Mouse (Mus musculus): ENCODE data around the gene Gdpgp1.

Gdpgp1 gene

DNA sequence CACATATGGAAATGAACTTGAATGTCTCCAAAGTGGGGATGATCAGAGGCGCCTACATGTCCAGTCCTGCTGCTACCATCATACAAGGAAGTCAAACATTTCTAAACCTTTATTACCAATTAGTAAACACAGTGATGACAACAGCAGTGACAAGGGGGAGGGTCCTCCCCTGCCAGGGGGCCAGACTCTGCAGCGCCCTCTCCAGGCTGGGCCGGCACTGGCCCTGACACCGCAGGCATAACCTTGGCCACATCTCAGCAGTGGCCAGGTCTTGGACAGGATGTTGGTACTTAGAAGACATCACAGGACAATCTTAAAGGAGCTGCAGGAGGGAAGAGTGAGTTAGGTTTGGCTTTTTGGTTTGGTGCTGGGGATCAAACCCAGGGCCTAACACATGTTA lies 5.6 kb upstream of the Gdpgp1 start:
- no peak for DNase-seq (ENCODE audit: low spot score)

DNA sequence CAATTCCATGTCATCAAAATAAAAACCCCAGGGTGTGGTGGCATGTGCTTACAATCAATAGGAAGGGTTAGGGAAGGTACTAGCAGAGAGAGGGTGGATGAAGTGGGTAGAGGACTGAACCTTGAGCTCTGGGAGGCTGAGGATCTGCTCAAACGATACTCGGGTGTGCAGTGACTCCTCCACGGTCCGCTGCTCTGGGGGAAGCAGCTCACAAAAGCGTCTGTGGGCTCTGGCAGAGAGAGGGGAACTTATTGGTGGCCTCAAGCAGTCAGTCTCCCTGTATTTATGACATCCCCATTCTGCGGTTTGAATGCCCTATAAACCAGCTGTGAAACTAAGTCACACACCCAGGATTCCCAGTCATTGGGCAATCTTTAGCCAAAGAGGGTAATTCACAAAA lies 2.5 kb upstream of the Gdpgp1 start:
- DNase-seq (ENCODE audit: low spot score) = no peak

DNA sequence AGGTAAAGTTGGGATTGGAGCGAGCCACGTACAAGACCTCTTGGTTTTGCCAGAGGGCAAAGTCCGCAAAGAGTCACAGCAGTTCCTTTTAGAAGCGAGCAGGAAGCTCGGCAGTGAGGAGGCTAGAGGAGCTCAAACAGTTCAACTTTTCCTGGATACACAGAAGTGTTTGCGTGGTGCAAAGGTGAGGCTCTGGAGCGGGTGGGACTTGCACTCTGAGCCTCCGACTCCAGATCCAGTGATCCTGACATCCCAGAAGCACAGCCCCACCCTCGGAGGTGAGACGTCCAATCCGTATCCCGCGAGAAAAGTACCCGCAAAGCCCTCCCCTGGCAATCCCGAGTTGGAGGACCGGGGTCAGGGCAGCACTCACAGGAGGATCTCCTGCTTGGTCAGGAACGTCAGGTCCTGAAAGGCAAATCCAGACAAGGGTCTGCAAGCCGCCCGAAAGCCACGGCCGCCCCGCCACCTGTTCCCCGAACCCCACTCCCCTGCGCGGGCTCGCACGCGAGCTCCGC lies 635 bp upstream of the Gdpgp1 start:
- DNase-seq (ENCODE audit: low spot score) = peak; percentile 25

DNA sequence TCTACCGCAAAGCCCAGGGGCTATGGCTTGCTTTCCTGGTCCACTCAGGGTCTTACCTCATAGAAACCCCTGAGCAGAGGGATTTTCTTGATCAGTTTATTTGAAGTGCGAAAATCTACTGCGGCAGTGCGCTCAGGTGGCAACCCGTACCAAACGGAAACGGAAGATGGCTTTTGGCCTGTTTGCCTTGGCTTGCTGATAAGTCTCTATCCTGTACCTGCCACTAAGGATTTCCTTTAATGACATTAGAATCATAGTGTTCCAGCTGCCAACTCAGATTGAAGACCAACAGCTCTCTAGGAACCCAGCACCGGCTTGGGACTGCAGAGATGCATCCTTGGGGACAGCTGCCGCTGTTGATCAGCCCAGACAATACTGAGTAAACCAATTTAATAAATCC lies 1.1 kb downstream of the Gdpgp1 start:
- DNase-seq (ENCODE audit: low spot score) = no peak

DNA sequence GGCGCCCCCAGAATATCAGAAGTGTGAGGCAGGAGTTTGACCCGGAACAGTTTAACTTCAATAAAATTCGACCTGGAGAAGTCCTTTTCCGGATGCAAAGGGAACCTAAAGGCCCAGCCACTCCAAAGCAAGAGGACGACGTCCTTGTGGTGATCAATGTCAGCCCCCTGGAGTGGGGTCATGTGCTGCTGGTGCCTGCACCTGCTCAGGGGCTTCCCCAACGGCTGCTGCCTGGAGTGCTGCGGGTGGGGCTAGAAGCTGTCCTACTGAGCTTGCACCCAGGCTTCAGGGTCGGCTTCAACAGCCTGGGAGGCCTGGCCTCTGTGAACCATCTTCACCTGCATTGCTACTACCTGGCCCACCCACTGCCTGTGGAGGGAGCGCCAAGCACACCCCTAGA lies 5.9 kb downstream of the Gdpgp1 start:
- no peak for DNase-seq (ENCODE audit: low spot score)

DNA sequence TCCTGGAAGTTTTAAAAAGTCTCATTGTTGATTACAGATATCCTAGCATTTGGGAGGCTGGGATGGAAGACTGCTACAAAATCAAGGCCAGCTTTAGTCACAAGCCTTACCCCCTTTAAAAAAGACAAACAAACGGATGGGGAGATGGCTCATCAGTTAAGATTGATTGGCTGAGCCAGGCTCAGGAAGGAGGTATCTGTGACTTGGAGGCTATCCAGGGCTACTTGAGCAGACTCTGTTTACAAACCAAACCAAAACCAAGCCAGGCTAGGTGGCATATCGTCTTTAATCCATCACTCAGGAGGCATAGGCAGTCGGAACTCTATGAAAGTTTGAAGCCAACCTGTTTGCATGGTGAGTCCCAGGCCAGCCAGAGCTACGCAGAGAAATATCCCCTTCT lies 9.0 kb downstream of the Gdpgp1 start:
- no peak for DNase-seq (ENCODE audit: low spot score)

DNA sequence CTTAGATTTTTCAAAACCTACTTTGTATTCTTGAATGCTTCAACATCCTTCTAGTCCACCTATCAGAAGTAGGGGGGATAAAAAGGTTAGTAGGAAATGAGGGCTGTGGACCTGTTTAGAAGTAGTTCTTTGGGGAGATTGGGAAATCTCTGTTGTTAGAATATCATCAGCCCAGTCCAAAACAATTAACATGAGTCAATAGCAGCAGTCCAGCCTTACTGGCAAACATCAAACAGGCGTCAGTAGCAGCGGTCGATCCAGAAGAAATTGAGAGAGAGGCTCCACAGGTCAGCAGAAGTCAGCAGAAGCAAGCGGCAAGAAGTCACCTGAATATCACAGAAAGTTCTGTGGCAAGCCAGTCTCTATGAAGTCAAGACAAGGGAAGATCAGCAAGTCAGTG lies 12.2 kb downstream of the Gdpgp1 start:
- no peak for DNase-seq (ENCODE audit: low spot score)

DNA sequence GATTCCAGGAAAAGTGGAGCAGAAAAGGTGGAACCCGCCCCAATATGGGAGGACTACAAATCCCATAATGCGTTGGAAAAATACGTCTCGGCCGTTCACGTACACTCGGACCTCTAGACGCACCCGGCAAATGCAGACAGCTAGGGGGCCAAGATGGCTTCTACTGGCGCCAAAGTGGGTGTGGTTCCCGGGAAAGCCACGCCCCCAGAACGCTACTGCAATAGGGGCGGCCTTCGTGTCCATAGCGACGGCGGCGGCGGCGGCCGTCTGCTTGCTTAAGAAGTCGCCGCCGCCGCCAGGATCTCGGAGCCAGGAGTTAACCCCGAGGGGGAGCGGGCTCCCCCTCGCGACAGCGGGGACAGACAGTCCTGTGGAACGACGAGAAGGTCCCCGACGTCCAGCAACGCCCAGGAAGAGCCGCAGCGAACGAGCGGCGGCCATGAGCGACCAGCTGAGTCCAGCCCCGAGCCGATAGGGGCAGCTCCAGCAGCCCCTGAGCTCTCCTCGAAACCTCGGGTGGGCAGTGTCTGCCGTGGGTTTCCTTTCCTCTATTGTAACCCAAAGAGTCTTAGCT lies 13.6 kb downstream of the Gdpgp1 start, which contains the start of gene Ttll13:
Gene Ttll13 (plus strand): TSS at position 229 of the 574 bp plus-strand sequence.
- DNase-seq (ENCODE audit: low spot score) = peak; percentile 96

DNA sequence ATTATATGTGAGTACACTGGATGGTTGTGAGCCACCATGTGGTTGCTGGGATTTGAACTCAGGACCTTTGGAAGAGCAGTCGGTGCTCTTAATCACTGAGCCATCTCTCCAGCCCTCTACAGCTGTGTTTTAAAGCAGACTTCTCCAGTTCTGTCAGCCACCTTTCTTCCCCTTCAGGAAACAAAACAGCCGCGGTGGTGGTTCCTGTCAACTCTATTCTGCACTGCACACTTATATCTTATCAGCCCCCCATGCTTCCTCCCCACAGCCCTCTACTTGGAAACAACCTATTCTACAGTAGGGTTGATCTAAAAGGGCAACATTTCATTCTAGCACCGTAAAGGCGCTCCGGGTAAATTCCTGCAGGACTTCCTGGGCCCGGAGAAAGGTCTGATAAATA lies 14.2 kb downstream of the Gdpgp1 start:
- no peak for DNase-seq (ENCODE audit: low spot score)

DNA sequence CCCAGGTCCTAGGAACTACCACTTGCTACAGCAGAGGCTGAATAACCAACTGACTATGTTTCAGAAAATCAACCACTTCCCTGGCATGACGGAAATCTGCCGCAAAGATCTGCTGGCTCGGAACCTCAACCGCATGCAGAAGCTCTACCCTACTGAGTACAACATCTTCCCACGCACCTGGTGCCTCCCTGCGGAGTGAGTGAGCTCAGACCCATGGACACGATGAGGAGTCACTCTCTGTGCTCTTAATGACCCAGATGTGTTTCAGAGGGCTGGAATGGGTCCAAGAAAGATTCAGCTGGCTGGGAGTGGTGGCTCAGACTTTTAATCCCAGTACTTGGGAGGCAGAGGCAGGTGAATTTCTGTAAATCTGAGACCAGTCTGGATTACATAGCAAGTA lies 19.8 kb downstream of the Gdpgp1 start:
- DNase-seq (ENCODE audit: low spot score) = no peak

DNA sequence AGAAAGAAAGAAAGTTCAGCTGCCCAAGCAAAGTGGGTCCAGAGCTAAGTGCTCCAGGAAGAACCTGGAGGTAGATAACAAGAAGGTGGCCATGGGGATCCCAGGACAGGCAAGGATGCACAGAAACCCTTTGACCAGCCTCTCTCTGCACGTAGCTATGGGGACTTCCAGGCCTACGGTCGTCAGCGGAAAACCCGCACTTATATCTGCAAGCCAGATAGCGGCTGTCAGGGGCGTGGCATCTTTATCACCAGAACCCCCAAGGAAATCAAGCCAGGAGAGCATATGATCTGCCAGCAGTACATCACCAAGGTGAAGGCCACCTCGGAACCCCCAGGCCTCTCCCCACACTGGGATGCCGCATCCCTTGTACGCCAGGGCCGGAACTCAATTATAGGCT lies 20.2 kb downstream of the Gdpgp1 start:
- no peak for DNase-seq (ENCODE audit: low spot score)

DNA sequence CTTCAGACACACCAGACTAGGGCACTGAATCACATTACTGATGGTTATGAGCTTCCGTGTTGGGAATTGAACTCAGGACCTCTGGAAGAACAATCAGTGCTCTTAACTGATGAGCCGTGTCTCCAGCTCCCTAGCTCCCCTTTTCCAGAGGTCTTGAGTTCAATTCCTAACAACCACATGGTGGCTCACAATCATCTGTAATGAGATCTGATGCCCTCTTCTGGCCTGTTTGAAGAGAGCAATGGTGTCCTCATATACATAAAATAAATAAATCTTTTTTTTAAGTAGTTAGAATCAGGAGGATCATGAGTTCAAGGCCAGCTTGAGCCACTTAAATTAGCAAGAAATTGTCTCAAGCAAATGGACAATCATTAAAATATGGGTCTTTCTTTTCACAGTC lies 23.3 kb downstream of the Gdpgp1 start:
- no peak for DNase-seq (ENCODE audit: low spot score)

DNA sequence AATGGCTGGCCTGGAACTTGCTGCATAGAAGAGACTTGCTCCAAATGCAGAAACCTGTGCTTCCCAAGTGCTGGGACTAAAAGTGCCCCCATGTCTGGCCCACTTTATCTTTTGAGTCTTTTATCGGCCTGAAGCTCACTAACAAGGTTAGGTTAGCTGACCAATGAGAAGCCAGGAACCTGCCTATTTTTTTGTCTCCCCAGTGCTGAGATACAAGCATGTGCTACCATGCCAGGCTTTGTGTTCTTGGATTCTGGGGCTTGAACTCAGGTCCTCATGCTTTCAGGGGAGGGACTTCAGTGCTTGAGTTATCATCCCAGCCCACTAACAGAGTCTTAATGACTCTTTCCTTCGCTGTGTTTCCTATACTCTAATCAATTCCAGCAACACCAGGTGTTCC lies 25.0 kb downstream of the Gdpgp1 start:
- DNase-seq (ENCODE audit: low spot score) = no peak

DNA sequence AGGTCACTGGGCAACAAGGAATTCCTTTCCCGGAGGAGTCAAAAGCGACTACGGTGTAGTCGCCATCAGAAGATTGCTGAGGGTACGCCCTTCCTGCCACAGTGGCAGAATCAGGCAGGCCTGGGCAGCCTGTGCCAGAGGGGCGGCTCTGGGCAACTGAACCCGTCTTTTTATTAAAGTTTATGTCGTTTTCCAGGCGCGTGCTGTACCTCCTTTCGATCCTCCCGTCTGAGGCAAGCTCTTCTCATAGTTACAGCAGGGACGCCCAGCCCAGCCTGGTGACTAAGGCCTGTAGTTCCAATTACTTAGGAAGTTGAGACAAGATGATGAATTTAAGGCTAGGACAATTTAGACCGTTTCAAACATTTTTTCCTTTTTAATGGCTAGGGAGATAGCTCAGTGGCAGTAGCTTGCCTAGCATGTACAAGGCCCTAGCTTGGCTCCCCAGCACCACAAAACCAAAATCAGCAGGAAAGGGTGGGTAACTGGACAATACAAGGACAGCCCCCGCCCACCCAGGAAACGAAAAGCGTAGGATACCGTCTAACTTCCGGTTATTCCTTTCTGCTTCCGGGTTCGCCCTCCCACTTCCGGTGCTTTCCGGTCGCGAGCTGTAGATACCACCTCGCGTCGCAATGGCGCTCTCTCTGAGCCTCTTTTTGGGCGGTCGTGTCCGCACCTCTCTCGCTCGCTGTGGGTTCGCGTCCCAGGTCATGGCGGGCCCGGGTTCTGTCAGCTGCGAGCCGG lies 28.1 kb downstream of the Gdpgp1 start, which contains the start of gene Ngrn:
Gene Ngrn (plus strand): TSS at position 591 of the 747 bp plus-strand sequence.
- DNase-seq (ENCODE audit: low spot score) = peak; percentile 82

DNA sequence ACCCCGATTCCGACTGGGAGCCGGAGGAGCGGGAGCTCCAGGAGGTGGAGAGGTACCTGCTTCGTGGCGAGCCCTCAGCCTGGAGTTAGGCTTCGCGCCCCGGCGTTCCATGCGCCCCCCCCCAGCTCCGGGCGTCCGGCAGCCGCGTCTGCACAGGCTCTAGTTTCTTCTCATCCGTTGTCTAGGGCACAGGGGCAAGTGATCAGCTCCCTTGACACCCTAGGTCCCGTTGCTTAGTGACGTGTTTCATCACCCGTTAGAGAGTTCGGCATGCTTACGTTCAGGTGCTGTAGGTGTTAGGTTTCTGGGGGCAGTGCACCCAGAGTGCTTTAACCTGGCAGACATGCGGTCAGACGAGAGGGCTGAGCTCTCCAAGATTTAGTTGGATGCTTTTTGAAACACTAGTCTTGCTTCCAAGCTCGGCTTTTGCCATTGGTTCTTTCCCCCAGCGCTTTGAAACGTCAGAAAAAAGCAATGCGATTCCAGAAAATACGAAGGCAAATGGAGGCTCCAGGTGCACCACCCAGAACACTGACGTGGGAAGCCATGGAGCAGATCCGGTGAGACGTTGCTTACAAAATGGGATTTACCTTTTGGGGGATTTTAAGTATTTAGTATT lies 28.8 kb downstream of the Gdpgp1 start:
- DNase-seq (ENCODE audit: low spot score) = no peak

DNA sequence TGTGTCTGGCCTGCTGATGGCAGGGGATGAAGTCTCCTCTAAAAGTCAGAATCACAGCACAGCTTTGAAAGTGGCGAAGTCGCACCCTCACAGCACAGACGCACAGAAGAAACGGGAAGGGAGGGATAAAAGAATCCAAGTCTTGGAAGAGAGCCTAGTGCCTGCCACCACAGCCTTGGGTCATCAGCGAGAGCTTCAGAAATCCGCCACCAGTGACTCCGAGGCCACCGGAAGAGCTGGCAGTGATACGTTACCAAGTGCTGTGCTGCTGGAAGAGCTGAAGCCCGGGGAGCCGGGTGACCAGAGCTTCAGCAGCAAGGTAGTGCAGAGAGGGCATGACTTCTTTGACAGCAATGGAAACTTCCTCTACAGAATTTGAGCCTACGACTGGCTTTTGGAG lies 31.9 kb downstream of the Gdpgp1 start:
- no peak for DNase-seq (ENCODE audit: low spot score)

DNA sequence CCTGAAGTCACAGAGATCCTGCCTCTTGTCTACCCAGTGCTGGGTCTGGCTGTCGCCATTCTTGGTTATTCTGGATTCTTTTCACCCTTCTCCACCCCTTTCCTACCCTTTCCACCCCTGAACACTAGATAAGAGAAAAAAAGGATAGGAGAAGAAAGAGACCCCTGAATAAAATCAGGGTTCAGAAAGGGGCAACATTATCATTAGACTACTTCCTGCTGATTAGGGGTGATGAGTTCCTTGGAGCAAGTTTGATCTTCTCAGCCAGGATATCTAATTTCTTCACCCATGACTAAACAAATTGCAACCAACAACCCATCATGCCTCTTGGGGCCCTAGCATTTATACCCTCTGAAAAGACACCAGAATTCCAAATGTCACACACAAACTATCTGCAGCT lies 35.1 kb downstream of the Gdpgp1 start:
- no peak for DNase-seq (ENCODE audit: low spot score)

DNA sequence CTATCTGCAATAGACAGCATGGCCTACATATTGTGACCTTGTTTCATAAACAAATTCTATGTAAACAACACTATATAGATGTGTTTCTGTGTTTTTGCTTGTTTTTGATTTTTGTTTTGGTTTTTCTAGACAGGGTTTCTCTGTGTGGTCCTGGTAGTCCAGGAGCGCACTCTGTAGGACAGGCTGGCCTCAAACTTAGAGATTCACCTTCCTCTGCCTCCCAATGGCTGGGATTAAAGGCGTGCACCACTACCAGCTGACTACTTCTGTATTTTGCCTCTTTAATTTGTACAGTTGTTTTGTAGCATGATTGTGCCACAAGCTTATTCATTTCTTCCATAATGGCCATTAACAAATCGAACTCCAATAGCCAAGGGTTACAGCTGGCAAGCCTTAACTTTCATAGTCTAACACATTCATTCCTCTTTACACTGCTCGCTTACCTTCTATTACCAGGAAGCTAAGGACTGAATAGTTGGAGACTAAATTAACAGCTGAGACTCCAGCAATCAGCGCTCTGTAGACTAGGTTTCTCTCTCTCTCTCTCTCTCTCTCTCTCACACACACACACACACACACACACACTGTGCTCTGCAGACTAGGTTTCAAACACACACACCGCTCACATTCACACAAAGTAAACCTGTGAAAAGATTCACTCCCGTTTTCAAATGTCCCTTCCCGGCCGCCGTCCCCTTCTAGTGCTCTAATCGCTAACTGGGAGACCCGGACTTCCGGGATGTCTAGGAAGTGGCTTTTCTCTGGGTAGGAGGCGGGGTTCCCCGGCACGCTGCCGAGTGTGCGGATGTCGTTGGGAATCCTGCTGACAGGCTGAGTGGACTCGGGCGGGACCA lies 36.5 kb downstream of the Gdpgp1 start, which contains the start of gene Vps33b:
Gene Vps33b (plus strand): TSS at position 753 of the 854 bp plus-strand sequence.
- peak; percentile 96 for DNase-seq (ENCODE audit: low spot score)

DNA sequence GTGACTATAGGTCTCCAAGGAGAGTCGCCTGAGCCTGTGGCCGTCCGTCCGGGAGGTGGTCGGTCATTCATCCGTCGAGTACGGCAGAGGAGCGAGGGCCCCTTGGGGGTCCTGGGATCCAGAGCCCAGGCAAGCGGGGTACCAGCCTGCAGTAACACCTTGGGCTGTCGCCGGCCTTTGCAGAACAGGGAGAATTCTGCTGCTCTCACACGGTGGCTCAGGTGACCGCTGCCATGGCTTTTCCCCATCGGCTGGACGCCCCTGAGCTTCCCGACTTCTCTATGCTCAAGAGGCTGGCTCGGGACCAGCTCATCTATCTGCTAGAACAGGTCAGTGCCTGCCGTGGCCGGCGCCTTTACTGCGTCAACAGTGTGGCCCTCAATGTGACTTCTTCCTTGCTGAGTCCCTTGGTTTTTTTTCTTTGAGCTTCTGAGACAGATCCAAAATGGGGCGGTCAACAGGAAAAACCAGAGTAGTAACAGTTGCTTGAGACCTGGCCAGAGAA lies 37.1 kb downstream of the Gdpgp1 start:
- DNase-seq (ENCODE audit: low spot score) = no peak

DNA sequence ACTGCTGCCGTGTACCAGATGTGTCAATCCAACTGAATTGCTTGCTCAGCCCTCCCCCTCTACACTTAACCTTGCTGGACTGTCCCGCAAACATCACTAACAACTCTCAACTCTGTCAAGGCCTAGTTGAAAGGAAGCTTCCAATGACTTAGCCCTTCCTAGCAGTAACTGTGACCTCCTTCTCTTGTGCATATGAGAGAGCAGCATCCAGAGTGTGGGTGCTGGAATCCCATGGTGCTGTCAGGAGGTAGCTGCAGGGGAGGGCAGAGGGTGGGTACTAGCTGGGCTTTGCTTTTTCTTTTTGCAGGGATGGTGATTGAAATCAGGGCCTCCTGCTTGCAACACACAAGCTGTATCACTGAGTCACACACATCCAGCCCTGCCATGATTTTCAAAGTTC lies 40.8 kb downstream of the Gdpgp1 start:
- DNase-seq (ENCODE audit: low spot score) = no peak

DNA sequence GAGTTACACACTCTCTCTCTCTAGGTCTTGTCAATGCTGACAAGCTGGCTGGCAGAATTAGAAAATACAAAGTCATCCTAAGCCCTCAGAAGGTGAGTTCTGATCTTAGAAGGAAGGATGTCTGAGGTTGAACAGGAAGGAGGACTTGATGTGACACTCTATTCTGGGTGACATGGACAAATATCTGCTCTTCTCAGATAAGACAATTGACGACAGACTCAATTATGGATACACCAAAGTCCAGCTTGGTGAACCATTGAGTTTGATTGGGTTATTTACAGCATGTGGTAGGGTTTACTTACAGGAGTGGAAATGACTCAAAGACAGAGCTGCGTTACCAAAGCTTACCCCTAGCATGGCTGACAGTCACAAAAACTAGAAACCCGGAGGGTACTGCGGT lies 43.7 kb downstream of the Gdpgp1 start:
- no peak for DNase-seq (ENCODE audit: low spot score)

DNA sequence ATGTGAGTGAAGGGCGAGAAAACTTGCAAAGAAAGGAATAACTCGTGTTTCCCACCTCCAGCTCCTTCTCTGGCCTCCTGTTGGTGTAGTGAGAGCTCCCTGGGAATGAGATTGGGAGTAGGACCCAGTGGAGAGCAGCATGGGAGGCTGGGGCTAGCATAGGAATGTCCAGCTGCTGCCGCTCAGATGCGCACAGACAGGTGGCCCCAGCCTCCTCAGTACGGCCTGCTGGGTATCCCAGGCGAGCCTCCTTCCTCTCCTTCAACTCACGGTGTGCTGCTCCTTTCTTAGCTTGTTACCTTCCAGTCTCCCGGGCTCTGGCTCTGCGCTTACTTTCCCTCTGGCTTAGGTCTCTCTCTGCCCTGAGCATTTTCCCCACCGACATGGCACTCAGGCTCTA lies 47.4 kb downstream of the Gdpgp1 start:
- no peak for DNase-seq (ENCODE audit: low spot score)
